Mouse (Mus musculus) limb, embryonic 12.5 days (tissue): ENCODE measurements at regions not wholly inside any gene's neighbourhood (a gene's known extent, or its start where the extent isn't known, plus 50 kb on each side); places are given as distances from the start of the nearest gene placed in this dataset.

Source experiments
- ATAC-seq: fragments of 200-750 bp; cut with Nextera tagmentation; 2 replicates; pipeline ENCODE4 v1.8.0; 2017; ENCODE audit warnings: low read depth, moderate TSS enrichment; ENCODE audit not compliant: insufficient number of reproducible peaks, insufficient read depth, low FRiP score, low TSS enrichment
- H3K27ac ChIP-seq: fragments of 300-500 bp; sonication (generic); 2 replicates; pipeline ENCODE4 v1.5.1; 2016; ENCODE audit warnings: mild to moderate bottlenecking, moderate library complexity
- H3K27me3 ChIP-seq: fragments of 300-500 bp; sonication (generic); 2 replicates; pipeline ENCODE4 v1.6.1; 2016; ENCODE audit warnings: mild to moderate bottlenecking, moderate library complexity
- H3K36me3 ChIP-seq: fragments of 300-500 bp; sonication (generic); 2 replicates; pipeline ENCODE4 v1.6.1; 2016; ENCODE audit warnings: mild to moderate bottlenecking, moderate library complexity
- H3K4me1 ChIP-seq: fragments of 300-500 bp; sonication (generic); replicated peaks from 2 replicates; pipeline ENCODE4 v1.6.1; 2016
- H3K4me2 ChIP-seq: fragments of 300-500 bp; sonication (generic); 2 replicates; pipeline ENCODE4 v1.6.1; 2016; ENCODE audit warnings: mild to moderate bottlenecking, moderate library complexity
- H3K4me3 ChIP-seq: fragments of 300-500 bp; sonication (generic); replicated peaks from 2 replicates; pipeline ENCODE4 v1.5.1; 2016; ENCODE audit warnings: mild to moderate bottlenecking
- H3K9ac ChIP-seq: fragments of 300-500 bp; sonication (generic); replicated peaks from 2 replicates; pipeline ENCODE4 v1.6.1; 2016; ENCODE audit warnings: mild to moderate bottlenecking, moderate library complexity
- H3K9me3 ChIP-seq: fragments of 300-500 bp; sonication (generic); 2 replicates; pipeline ENCODE4 v1.6.1; 2016; ENCODE audit warnings: mild to moderate bottlenecking, moderate library complexity
- WGBS: fragments of 180-500 bp; shearing (Covaris S2); methylation state at CpG from one replicate; pipeline ENCODE4 v1.1.7; 2016; 5-methylcytosine and 5-hydroxymethylcytosine counted together

- Histone ChIP-seq H3K27me3 (peaks cover 2% of the 10 kb centered on the region; the same call in 1 of the 2 replicates), H3K4me2 (no peak overlapping the region), H3K9ac (no peak overlapping the region), H3K9me3 (no peaks in the 10 kb centered on the region), H3K27ac (no peak overlapping the region), H3K4me3 (no peak overlapping the region), H3K36me3 (no peaks in the 10 kb centered on the region), H3K4me1 (no peaks in the 10 kb centered on the region)
- ATAC-seq: no peak
- 86% methylated on average over 1 of the region's 1 CpGs for WGBS
Observed at GRCm38 (mm10) chr4:73051511-73051910, 199.1 kb upstream of the Aldoart1 start.

DNA sequence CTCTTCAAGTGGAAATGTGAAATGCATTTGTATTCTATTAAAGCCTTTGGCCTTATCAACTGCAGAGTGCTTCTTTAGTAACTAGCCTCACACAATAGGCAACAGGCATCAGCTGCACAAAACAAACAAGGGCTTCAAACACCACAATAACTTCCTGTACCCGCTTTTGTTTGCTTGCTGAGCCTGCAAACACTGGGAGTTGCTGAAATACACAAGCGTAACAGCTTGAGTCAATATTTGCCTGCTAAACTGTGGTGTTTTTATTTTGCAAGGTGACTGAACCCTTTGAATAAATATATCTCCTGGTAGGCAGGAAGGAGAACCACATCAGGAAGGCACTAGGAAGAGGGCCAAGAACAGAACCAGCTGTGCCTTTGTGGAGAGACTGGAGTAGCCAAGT is 195.4 kb upstream of the Aldoart1 start:
- Histone ChIP-seq H3K36me3 (no peaks in the 10 kb centered on the region), H3K9me3 (no peaks in the 10 kb centered on the region), H3K4me3 (no peak overlapping the region), H3K27me3 (peaks cover 2% of the 10 kb centered on the region; the same call in 1 of the 2 replicates), H3K4me2 (no peak overlapping the region), H3K27ac (no peak overlapping the region), H3K9ac (no peak overlapping the region), H3K4me1 (no peaks in the 10 kb centered on the region)
- ATAC-seq: no peak
- WGBS: 75% methylated on average over 2 of the region's 2 CpGs

DNA sequence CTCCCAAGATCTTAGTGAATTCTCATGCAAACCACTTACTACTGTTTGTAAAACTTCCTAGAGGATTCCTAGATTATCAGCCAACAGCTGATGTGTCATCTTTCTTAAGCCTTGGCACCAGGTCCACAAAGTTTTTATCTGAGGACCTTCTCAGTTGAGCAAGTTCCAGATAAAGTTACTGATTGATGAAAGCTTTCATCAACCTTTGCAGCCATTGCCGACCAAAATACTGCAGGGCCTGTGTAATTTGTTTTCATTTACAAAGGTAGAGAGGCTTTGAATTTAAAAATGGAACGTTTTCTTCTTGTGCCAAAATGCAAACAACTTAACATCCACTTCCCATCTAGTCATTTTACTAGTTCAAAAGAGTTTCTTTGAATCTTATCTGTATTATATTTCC is 191.9 kb upstream of the Aldoart1 start:
- Histone ChIP-seq H3K9me3 (no peaks in the 10 kb centered on the region), H3K4me3 (no peak overlapping the region), H3K9ac (no peak overlapping the region), H3K4me1 (no peaks in the 10 kb centered on the region), H3K27me3 (peaks cover 2% of the 10 kb centered on the region; the same call in 1 of the 2 replicates), H3K36me3 (no peaks in the 10 kb centered on the region), H3K27ac (no peak overlapping the region), H3K4me2 (no peak overlapping the region)
- ATAC-seq: no peak
- 7% methylated on average over 2 of the region's 2 CpGs for WGBS

GRCm38 (mm10) chr4:73042672-73043071 is 190.2 kb upstream of the Aldoart1 start:
- WGBS: 28% methylated on average over 2 of the region's 2 CpGs
- Histone ChIP-seq H3K9me3 (no peaks in the 10 kb centered on the region), H3K27ac (no peak overlapping the region), H3K36me3 (no peaks in the 10 kb centered on the region), H3K4me2 (no peak overlapping the region), H3K9ac (no peak overlapping the region), H3K27me3 (no peaks in the 10 kb centered on the region), H3K4me3 (no peak overlapping the region), H3K4me1 (no peaks in the 10 kb centered on the region)
- ATAC-seq: no peak

- Histone ChIP-seq H3K27me3 (no peaks in the 10 kb centered on the region), H3K9ac (no peak overlapping the region), H3K4me3 (no peak overlapping the region), H3K4me2 (no peak overlapping the region), H3K36me3 (no peaks in the 10 kb centered on the region), H3K27ac (no peak overlapping the region), H3K9me3 (no peaks in the 10 kb centered on the region), H3K4me1 (no peaks in the 10 kb centered on the region)
- 50% methylated on average over 2 of the region's 2 CpGs for WGBS
- no peak; the same call in 1 of the 2 replicates for ATAC-seq
Observed at GRCm38 (mm10) chr4:73041486-73041885, 189.1 kb upstream of the Aldoart1 start.

- 70% methylated on average over 1 of the region's 1 CpGs for WGBS
Observed at GRCm38 (mm10) chr4:72997686-72998085, 145.3 kb upstream of the Aldoart1 start.

DNA sequence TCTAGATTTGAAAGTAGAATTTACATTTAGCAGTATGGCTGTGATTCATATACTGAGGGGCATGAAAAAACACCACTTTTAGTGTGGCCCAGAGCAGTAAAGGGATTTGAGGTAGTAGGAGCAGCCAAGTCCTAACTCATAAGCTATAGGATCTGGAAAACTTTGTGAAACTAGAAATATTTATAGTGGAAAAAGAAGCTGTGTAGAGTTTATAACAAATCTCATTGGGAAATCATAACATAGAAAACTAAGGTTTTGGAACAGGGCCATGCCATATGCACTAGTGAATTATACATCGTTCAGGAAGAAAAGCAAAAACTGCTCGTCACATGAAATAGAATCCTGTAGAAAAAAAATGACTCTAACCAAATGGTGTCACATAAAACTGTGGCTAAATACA is 143.7 kb upstream of the Aldoart1 start:
- Histone ChIP-seq H3K9me3 (no peaks in the 10 kb centered on the region), H3K4me1 (no peaks in the 10 kb centered on the region), H3K27ac (no peak overlapping the region), H3K27me3 (no peaks in the 10 kb centered on the region), H3K4me2 (no peak overlapping the region), H3K36me3 (no peaks in the 10 kb centered on the region), H3K4me3 (no peak overlapping the region), H3K9ac (no peak overlapping the region)
- WGBS: 73% methylated on average over 2 of the region's 2 CpGs
- no peak for ATAC-seq

More at GRCm38 (mm10) chr4:72997686-72998085, 145.3 kb upstream of the Aldoart1 start:
- H3K27ac ChIP-seq: no peak overlapping the region
- H3K9ac ChIP-seq: no peak overlapping the region
- no peak for ATAC-seq
- H3K4me2 ChIP-seq: no peak overlapping the region
- H3K9me3 ChIP-seq: no peaks in the 10 kb centered on the region
- H3K27me3 ChIP-seq: no peaks in the 10 kb centered on the region
- no peaks in the 10 kb centered on the region for H3K36me3 ChIP-seq
- H3K4me1 ChIP-seq: no peaks in the 10 kb centered on the region
- no peak overlapping the region for H3K4me3 ChIP-seq

GRCm38 (mm10) chr4:72946369-72946981 is 94.0 kb upstream of the Aldoart1 start:
- H3K9ac ChIP-seq: no peak overlapping the region
- no peaks in the 10 kb centered on the region for H3K36me3 ChIP-seq
- H3K4me1 ChIP-seq: peaks cover 3% of the 10 kb centered on the region; the same call in 1 of the 2 replicates
- no peak overlapping the region for H3K4me2 ChIP-seq
- no peak overlapping the region for H3K4me3 ChIP-seq
- no peaks in the 10 kb centered on the region for H3K9me3 ChIP-seq
- H3K27ac ChIP-seq: 0 out of 2 replicates have a peak overlapping the region, but pooled peaks have one; percentile 66
- no peaks in the 10 kb centered on the region for H3K27me3 ChIP-seq
- ATAC-seq: peak; percentile 97
- WGBS: 17% methylated on average over 7 of the region's 7 CpGs

DNA sequence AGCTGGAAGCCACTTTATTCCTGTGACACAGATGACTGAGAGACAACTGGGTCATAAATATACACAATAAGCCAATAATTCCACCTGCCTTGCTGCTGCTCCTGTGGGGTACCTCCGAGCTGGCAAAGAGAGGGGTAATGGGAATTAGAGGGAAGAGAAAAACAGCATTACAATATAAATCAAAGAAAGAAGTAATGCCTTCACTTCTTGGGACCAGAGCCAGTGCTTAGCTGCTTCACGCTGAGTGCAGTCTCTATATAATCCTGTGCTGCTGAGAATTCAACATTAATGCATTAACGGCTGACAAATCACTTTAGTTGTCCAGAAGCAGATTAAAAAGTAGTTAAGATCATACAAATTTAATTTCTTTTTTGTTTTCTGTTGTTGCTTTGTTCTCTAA is 71.0 kb upstream of the Aldoart1 start:
- H3K36me3 ChIP-seq: no peaks in the 10 kb centered on the region
- H3K4me3 ChIP-seq: no peak overlapping the region
- no peaks in the 10 kb centered on the region for H3K27me3 ChIP-seq
- WGBS: 61% methylated on average over 3 of the region's 3 CpGs
- H3K9ac ChIP-seq: no peak overlapping the region
- no peak for ATAC-seq
- H3K27ac ChIP-seq: no peak overlapping the region
- H3K4me2 ChIP-seq: no peak overlapping the region
- H3K9me3 ChIP-seq: no peaks in the 10 kb centered on the region
- H3K4me1 ChIP-seq: no peaks in the 10 kb centered on the region

GRCm38 (mm10) chr4:72914991-72915390 is 62.6 kb upstream of the Aldoart1 start:
- 91% methylated on average over 3 of the region's 3 CpGs for WGBS
- H3K9me3 ChIP-seq: no peaks in the 10 kb centered on the region
- no peak overlapping the region for H3K4me2 ChIP-seq
- H3K27me3 ChIP-seq: no peaks in the 10 kb centered on the region
- no peaks in the 10 kb centered on the region for H3K36me3 ChIP-seq
- no peaks in the 10 kb centered on the region for H3K4me1 ChIP-seq
- no peak overlapping the region for H3K4me3 ChIP-seq
- H3K9ac ChIP-seq: no peak overlapping the region
- H3K27ac ChIP-seq: no peak overlapping the region
- ATAC-seq: no peak
